Mouse (Mus musculus) kidney, postnatal 0 days (tissue): ENCODE data around the gene Ip6k3. TPM values are rescaled to one million over a fixed set of nuclear protein-coding genes. Genes with fewer than 3 reads are reported as not detected.

Source experiments
- ATAC-seq: fragments of 200-750 bp; cut with Nextera tagmentation; replicated peaks from 2 replicates; pipeline ENCODE4 v1.8.0; 2017; ENCODE audit warnings: low read depth, moderate number of reproducible peaks, moderate TSS enrichment, moderate library complexity; ENCODE audit not compliant: low FRiP score
- DNase-seq: peaks from one replicate; pipeline ENCODE4 v3.0.0-alpha.2; 2016; ENCODE audit warnings: low spot score
- H3K27ac ChIP-seq: fragments of 300-500 bp; sonication (generic); 2 replicates; pipeline ENCODE4 v1.5.1; 2014; ENCODE audit warnings: mild to moderate bottlenecking
- H3K27me3 ChIP-seq: fragments of 300-500 bp; sonication (generic); 2 replicates; pipeline ENCODE4 v1.6.1; 2014; ENCODE audit warnings: low read length, mixed read lengths; ENCODE audit not compliant: insufficient read depth
- H3K36me3 ChIP-seq: fragments of 300-500 bp; sonication (generic); 2 replicates; pipeline ENCODE4 v1.6.1; 2014; ENCODE audit warnings: low read length, mixed read lengths; ENCODE audit not compliant: insufficient read depth
- H3K4me1 ChIP-seq: fragments of 300-500 bp; sonication (generic); replicated peaks from 2 replicates; pipeline ENCODE4 v1.6.1; 2014; ENCODE audit warnings: antibody characterized with exemption, low read length, mixed read lengths; ENCODE audit not compliant: insufficient read depth
- H3K4me2 ChIP-seq: fragments of 300-500 bp; sonication (generic); 2 replicates; pipeline ENCODE4 v1.6.1; 2014; ENCODE audit warnings: mild to moderate bottlenecking, low read length, moderate library complexity, mixed read lengths
- H3K4me3 ChIP-seq: fragments of 300-500 bp; sonication (generic); replicated peaks from 2 replicates; pipeline ENCODE4 v1.5.1; 2014; ENCODE audit warnings: low read depth, low read length
- H3K9ac ChIP-seq: fragments of 300-500 bp; sonication (generic); 2 replicates; pipeline ENCODE4 v1.6.1; 2014; ENCODE audit warnings: low read depth, low read length
- H3K9me3 ChIP-seq: fragments of 300-500 bp; sonication (generic); replicated peaks from 2 replicates; pipeline ENCODE4 v1.6.1; 2016; ENCODE audit warnings: low read length, inconsistent platforms, mixed read lengths
- CTCF ChIP-seq: IDR thresholded peaks from 2 replicates; pipeline ENCODE4 v1.5.1; 2016; ENCODE audit warnings: antibody characterized with exemption, low read depth, mild to moderate bottlenecking, moderate library complexity
- WGBS: fragments of 180-500 bp; shearing (Covaris S2); extraction: QIAGEN DNeasy Blood & Tissue Kit; methylation state at CpG from one replicate; pipeline ENCODE4 v1.1.7; 2014; 5-methylcytosine and 5-hydroxymethylcytosine counted together
- polyA plus RNA-seq: library from polyadenylated mRNA; unstranded; fragments of >200 nt; fragmentation: Nextera tagmentation; extraction: Ambion mirVana; gene quantifications from 2 replicates; pipeline ENCODE4 v1.2.1, GENCODE M21; 2015

Ip6k3 gene
- polyA plus RNA-seq, 1 experiment from 2014 or later: 0.43 TPM

GRCm38 (mm10) chr17:27130246-27130645 lies 37.3 kb downstream of the Ip6k3 start:
- DNase-seq: no peak

GRCm38 (mm10) chr17:27129819-27130218 lies 37.8 kb downstream of the Ip6k3 start:
- Histone ChIP-seq H3K27ac (no peak overlapping the region), H3K36me3 (0 out of 2 replicates have a peak, but pooled peaks cover 6% of the 10 kb centered on the region), H3K4me3 (no peak overlapping the region), H3K4me1 (peaks cover 30% of the 10 kb centered on the region), H3K27me3 (no peaks in the 10 kb centered on the region), H3K9me3 (no peaks in the 10 kb centered on the region), H3K9ac (no peak overlapping the region), H3K4me2 (no peak overlapping the region)
- DNase-seq (no peak), ATAC-seq (no peak)
- no peak for TF ChIP-seq CTCF
- WGBS: 81% methylated on average over 7 of the region's 7 CpGs

More at GRCm38 (mm10) chr17:27130246-27130645, 37.3 kb downstream of the Ip6k3 start:
- H3K4me2 ChIP-seq: peak overlapping the region; percentile 10; the same call in 1 of the 2 replicates
- peaks cover 33% of the 10 kb centered on the region for H3K4me1 ChIP-seq
- no peaks in the 10 kb centered on the region for H3K27me3 ChIP-seq
- no peak for TF ChIP-seq CTCF
- no peaks in the 10 kb centered on the region for H3K9me3 ChIP-seq
- ATAC-seq: no peak
- no peak overlapping the region for H3K4me3 ChIP-seq
- H3K36me3 ChIP-seq: 0 out of 2 replicates have a peak, but pooled peaks cover 6% of the 10 kb centered on the region
- H3K27ac ChIP-seq: no peak overlapping the region
- no peak overlapping the region for H3K9ac ChIP-seq
- 54% methylated on average over 9 of the region's 9 CpGs for WGBS

- Histone ChIP-seq H3K4me2 (no peak overlapping the region), H3K4me3 (no peak overlapping the region), H3K27ac (no peak overlapping the region), H3K36me3 (0 out of 2 replicates have a peak, but pooled peaks cover 7% of the 10 kb centered on the region), H3K4me1 (peaks cover 30% of the 10 kb centered on the region), H3K9ac (no peak overlapping the region), H3K27me3 (no peaks in the 10 kb centered on the region), H3K9me3 (no peaks in the 10 kb centered on the region)
- DNase-seq (no peak), ATAC-seq (no peak)
- WGBS: 59% methylated on average over 13 of the region's 13 CpGs
- no peak for TF ChIP-seq CTCF
These were observed 38.3 kb downstream of the Ip6k3 start for GRCm38 (mm10) chr17:27129291-27129690.

- no peak for ATAC-seq
- peaks cover 27% of the 10 kb centered on the region for H3K4me1 ChIP-seq
These were observed 39.4 kb downstream of the Ip6k3 start for GRCm38 (mm10) chr17:27128189-27128588.

GRCm38 (mm10) chr17:27126974-27127373 lies 40.6 kb downstream of the Ip6k3 start:
- H3K27ac ChIP-seq: no peak overlapping the region
- DNase-seq (no peak), ATAC-seq (no peak)
- no peak overlapping the region for H3K4me2 ChIP-seq
- no peaks in the 10 kb centered on the region for H3K27me3 ChIP-seq
- H3K36me3 ChIP-seq: 0 out of 2 replicates have a peak, but pooled peaks cover 24% of the 10 kb centered on the region
- TF ChIP-seq CTCF: no peak
- H3K9ac ChIP-seq: no peak overlapping the region
- no peaks in the 10 kb centered on the region for H3K9me3 ChIP-seq
- peaks cover 19% of the 10 kb centered on the region for H3K4me1 ChIP-seq
- H3K4me3 ChIP-seq: no peak overlapping the region
- WGBS: 83% methylated on average over 10 of the region's 10 CpGs

More at GRCm38 (mm10) chr17:27128189-27128588, 39.4 kb downstream of the Ip6k3 start:
- no peak for TF ChIP-seq CTCF
- 95% methylated on average over 5 of the region's 5 CpGs for WGBS
- no peak for DNase-seq
- H3K27me3 ChIP-seq: no peaks in the 10 kb centered on the region
- no peak overlapping the region for H3K9ac ChIP-seq
- H3K4me2 ChIP-seq: no peak overlapping the region
- no peak overlapping the region for H3K27ac ChIP-seq
- no peak overlapping the region for H3K4me3 ChIP-seq
- 0 out of 2 replicates have a peak, but pooled peaks cover 14% of the 10 kb centered on the region for H3K36me3 ChIP-seq
- H3K9me3 ChIP-seq: no peaks in the 10 kb centered on the region

GRCm38 (mm10) chr17:27125669-27126202 lies 41.9 kb downstream of the Ip6k3 start:
- ATAC-seq (no peak), DNase-seq (no peak)
- H3K9ac ChIP-seq: no peak overlapping the region
- no peak overlapping the region for H3K27ac ChIP-seq
- H3K27me3 ChIP-seq: no peaks in the 10 kb centered on the region
- WGBS: 90% methylated on average over 11 of the region's 11 CpGs
- TF ChIP-seq CTCF: no peak
- H3K4me1 ChIP-seq: peaks cover 13% of the 10 kb centered on the region
- no peak overlapping the region for H3K4me3 ChIP-seq
- no peak overlapping the region for H3K4me2 ChIP-seq
- 0 out of 2 replicates have a peak, but pooled peaks cover 26% of the 10 kb centered on the region for H3K36me3 ChIP-seq
- no peaks in the 10 kb centered on the region for H3K9me3 ChIP-seq
